Mouse (Mus musculus) embryo, embryonic 10 days (tissue): ENCODE results near the gene Myl9.

Experiments
- DNase-seq: peaks from one replicate; pipeline ENCODE4 v3.0.0-alpha.2; 2015; ENCODE audit warnings: low spot score

The Myl9 gene

DNA sequence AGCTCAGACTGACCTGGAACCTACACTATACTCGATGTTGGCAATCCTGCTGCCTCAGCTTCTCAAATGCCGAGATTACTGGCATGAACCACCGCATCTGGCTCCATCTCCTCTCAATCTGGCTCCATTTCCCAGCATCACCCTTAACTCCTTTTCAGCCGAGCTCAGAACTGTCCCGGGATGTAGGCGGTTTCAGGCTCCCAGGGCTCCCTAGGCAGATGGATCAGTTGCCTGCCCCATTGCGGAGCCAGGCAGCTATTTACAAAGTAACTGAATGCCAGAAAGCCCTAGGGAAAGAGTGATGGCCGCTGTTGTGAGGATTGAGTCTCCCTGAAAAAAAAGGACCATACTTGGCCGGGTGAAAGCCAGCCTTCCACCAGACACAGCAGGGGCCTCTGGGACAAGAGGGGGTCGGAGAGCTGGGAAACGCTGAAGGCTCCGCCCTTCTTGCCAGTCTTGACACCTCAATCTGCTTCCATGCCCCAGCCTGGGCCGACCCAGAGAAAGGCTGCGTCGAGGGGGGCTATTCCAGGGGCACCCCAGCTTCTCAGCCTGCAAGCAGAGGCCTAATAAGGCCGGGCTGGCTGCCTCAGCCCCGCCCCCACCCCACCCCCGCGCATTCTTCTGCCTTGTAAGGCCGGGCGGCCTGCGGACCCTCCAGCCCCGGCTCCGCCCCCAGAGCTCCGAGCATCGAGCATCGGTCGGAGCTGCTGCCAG, at the start of gene Myl9:
Gene Myl9, plus strand, starts transcription at position 683 of the 717 bp plus-strand sequence.
- DNase-seq, result peak; percentile 85

DNA sequence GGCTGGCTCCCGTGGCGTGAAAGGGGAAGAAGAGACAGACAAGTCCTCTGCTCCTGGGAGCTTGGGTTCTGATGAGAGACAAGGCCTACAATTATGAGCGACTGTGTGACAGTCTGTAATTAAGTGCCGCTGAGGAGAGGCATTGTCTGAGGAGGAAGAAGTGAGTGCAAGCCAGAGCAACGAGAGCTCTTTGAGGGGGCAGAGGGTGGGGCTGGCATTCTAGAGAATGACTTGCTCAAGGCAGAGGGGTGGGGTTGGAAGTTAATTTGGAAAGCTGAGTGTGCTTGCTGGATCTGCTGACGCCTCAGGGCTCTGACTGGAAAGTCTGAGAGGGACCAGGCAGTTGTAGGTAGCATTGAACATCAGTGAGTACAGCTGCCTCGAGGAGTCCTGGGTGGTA, 48.9 kb upstream of the Myl9 start:
- peak; percentile 27 for DNase-seq

DNA sequence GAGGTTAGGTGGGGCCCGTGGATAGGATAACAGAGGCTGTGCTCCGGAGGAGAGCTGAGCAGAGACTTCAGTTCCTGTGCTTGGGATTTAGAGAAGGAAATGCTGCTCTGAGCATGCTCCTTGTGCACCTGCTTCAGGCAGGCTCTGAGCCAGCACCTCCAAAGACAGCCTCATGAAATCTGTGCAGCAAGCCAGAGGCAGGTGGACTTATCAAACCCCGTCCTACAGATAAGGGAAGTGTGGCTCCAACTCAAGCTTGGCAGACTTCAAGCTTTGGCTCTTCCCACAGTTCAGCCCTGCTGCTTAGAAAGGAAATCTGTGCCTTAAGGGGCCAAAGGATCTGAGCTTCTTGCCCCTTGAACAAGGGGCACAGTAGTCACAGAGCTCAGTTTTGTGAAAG, 48.3 kb upstream of the Myl9 start:
- DNase-seq, result no peak

DNA sequence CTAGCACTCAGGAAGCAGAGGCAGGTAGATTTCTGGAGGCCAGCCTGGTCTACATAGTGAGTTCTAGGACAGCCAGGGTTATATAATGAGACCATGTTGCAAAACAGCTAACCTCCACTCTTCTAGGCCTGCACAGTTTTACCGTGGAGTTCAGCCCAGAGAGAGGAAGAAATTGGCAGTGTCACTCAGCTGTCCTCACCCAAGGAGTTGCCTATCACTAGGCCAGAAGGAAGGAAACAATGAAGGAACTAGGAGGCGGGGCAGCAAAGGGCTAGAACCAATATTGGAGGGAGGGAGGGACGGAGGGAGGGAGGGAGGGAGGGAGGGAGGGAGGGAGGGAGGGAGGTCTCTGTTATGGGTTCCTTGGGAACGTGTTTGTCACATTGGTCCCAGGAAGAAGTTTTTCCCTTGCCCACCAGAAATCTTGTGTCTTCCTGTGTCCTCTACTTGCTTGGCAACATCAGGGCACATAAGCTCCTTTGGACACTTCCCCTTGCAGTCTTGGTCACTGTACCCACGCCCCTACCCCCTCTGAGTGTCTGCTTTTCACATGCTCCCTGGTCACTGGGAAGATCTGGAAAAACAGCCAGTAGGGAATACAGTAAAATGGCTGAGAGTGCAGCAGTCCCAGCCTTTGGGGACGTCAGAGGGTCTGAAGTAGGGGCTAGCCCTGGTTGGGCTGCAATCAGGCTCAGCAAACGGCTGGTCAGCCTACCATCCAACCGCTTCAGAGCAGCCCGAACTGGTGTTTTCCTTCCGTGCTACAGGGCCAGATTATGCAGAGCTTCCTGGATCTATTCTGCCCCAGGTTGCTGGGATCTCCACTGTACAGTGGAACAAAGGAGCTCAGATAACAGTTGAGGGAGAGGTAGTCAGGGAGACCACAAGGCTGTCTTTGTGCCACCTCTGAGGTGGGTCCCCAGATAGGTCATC, 45.4 kb upstream of the Myl9 start:
- DNase-seq, result no peak

DNA sequence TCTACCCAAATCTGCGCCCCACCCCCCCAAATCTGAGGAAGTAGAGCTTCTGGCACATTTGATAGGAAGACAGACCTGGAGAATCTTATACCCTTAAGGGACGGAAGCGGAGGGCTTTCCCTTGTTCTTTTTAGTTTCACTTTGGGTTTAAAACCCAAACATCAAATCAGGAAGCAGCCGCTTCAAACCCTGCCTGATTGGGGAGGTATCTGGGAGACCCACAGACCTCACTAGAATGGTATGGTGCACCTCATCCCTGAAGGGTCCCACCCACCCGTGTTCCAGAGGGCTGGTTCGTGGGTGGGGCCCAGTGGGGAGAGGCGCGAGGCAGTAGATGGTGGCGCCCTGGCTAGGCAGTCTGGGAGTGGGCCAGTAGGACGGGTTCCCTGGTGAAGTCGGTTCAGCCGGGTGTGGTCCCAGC, 44.7 kb upstream of the Myl9 start:
- DNase-seq, result no peak

DNA sequence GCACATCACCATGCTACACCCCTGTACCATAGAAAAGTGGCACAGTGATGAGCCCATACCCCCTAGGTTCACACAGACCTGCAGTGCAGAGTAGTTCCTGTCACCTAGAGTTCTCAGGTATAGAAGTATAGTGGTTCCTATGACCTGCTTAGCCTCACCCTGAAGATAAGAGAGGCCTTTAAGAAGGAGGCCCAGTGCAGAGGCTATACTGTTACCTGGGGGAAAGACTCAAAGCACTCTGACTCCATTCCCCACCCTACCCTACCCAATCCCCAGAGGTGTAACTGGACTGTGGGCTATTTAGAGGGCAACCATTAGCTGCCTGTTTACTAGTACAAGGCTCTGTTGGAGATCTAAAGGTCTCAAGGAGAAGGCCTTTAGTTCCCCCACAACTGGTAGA, 43.6 kb upstream of the Myl9 start:
- DNase-seq, result no peak

DNA sequence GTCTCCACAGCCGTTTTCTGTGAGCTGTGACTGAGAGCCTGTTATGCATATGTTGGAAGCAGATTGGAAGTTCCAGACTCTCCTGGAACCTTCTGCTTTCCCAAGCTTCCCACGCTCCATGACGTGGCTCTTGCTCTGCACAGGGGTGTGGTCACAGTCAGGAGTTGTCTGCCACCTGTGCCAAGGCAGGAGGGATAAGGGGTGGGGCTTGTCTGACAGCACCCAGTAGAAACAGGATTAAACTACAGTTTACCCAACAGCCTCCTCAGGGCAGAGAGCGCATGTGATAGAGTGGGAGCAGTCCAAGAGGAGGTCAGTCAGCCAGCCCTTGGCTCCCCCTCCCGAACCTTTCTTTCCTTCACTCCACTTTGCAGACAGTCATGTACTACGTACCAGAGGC, 43.1 kb upstream of the Myl9 start:
- no peak for DNase-seq

DNA sequence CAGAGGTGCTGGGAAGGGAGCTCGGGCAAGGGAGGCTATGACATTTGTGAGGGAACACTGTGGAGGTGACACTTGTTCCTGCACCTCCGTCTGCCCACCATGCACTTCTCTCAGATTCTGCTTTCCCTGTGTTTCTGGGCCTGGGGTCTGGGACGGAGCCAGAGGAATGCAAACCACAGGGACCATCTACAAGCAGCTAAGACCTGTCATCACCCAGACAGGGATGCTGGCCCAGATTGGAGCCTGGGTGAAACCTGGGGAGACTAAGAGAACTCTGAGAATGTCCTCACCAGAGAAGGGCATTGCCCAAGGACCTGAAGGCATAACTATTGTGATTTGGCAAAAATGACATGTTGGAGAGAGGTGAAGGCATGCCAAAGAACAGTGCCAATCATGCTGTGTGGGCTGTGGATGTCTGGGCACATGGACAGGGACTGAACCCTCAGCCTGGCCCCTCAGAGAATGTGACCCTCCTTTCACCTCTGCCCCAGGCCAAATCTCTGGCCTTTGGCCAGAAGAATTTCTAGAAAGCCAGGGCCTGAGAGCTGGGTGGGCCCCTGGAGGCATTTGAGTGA, 39.4 kb upstream of the Myl9 start:
- no peak for DNase-seq

DNA sequence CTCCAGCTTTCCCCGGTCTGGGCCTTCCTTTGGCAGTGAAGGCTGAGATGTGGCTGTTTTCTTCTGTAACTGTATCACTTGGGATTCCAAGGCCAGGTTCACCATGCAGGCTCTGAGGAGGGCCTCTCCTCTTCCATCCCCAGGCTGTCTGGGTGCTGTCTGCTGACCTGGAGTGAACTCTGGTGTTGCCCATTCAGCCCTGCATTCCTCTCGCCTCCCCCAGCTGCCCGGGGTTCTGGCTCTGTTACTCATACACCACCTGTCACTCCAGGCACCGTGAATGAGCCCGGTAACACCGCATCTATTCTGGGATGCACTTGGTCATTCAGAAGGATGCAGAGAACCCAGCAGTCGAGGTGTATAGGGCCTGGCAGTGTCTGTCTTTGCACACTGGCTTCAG, 38.4 kb upstream of the Myl9 start:
- peak; percentile 51 for DNase-seq

DNA sequence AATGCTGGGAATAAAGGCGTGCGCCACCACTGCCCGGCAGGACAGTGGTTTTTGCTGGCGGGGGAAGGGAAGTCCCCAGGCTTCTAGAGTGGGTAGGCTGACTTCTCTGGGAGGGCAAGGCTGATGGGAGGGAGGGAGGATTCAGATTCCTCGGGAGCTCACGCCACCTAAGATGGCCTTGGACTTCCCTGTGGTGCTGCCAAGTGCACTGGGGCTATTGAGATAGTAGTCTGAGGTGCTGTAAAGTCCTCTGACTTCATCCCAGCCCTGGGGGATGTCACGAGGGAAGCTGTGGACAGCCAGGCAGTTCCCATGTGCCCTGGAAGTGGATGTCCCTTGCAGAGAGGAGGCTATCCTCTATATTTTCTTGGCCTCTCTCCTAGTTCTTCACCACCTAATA, 37.2 kb upstream of the Myl9 start:
- DNase-seq, result no peak

DNA sequence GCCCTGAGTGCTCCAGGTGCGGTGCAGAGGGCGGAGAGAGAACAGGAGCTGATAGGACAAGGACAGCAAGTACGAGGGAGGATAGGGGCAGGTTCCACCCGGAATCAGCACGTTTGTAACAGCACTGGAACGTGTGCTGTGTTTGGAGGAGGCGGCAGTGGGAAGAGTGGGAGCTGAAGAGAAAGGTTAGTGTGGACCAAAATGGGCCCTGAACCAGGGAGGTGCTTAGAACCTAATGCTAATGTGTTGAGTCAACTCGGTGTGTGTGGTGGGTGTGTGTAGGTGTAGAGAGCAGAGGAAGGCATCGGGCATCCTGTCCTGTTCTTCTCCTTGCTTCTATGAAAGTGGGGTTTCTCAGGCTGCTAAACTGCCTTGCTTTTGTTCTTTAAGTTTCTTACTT, 34.0 kb upstream of the Myl9 start:
- no peak for DNase-seq

DNA sequence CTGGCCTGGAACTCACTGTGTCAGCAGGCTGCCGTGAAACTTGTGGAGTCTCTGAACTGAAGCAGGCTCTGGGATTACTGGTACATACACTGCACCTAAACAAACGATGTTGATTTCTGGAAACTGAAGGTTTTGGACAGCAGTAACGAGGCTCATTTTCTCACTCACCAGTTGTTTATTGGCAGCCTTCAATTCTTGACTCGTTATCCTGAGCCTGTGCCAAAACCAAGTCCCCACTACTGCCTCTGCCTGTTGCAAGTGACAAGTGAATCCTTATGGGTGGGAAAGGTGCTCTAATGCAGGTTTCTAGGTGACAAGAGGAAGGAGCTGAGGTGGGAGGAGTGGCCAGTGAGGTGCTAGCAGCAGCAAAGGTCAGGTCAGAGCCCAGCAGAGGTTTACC, 33.2 kb upstream of the Myl9 start:
- no peak for DNase-seq

DNA sequence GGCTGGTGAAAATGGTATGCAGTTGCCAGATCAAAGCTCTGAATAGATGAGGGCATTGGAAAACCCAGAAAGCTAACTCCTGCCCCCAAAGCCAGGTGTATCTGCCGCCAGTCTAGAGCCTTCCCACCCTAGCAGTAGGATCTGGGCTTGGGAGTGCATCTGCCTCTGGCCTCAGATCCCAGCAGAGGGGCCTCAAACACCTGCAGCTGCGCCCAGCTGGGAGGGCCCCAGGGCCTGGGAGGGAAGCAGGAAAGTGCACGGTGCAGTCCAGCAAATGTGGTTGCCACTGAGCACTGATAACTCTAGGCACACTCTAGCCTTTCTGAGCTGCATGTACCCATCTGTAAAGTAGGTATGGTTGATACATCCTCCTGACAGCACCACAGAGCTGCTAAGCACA, 32.0 kb upstream of the Myl9 start:
- DNase-seq, result no peak

DNA sequence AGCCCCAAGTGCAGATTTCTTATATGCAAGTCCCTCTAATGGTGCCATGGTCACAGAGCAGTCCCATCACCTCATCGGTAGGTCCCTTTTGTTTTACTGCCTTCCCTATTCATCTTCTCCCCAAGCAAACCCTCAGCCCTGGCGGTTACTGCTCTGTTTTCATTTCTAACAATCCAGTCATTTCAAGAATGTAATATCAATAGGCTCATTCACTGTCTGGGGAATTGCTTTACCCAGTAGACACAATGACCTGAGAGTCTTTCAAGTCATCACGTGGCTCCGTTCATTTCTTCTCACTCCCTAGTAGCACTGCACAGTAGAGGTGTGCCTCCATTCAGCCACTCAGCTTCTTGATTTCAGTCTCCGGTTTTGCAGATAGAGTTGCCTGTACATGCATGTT, 30.8 kb upstream of the Myl9 start:
- no peak for DNase-seq

DNA sequence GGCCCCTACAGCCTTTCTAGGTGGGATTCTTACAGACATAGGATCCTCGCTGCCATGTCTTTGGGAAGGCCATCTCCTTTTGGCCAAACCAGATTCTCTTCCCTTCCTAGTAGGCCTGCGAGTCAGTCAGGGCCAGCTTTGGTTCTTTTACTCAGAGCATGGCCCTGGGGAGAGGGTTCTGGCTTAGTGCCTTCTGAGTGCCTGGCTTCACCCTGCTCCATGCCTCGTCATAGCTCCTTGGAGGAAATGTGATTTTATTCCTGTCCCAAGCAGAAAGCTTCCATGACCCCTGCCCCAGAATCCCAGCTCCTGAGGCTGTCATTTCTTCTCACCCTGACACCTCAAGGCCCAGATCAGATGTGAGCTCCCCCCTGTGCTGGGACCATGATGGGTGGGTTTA, 27.9 kb upstream of the Myl9 start:
- no peak for DNase-seq

DNA sequence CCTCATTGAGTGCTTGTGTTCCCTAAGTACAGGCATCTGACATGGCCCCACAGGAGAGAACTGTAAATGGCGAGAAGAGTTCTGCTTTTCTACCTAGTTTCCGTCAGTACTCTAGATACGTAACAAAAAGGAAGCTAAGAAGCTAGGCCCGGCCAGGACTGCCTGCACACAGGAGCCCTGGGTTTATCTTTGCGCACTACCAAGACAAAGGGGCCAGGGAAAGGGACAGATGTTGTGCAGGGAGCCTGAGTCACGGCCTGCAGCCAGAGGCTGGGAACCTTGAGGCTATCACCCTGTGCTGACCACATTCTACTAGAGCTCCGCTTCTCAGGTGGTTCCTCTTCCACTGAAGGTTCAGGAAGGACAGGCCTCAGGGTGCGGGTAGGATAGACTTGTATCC, 25.5 kb upstream of the Myl9 start:
- no peak for DNase-seq

DNA sequence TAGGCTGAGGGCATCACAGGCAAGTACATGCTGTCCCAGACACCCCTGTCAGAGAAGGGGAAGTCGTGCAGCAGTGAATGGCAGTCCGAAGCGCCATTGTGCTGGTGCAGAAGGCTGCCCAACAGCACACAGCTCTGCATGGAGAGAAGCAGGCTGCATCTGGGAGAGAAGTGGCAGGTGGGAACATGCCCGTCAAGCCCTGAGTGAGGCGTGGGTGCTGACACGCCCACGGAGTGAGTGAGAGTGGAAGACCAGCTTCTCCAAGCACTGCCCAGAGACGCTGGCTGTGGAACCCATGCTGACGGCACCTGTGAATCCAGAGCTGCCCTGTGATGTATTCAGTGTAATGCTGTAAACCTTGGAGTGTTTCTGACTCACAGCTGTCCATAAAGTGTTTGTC, 18.3 kb upstream of the Myl9 start:
- no peak for DNase-seq

DNA sequence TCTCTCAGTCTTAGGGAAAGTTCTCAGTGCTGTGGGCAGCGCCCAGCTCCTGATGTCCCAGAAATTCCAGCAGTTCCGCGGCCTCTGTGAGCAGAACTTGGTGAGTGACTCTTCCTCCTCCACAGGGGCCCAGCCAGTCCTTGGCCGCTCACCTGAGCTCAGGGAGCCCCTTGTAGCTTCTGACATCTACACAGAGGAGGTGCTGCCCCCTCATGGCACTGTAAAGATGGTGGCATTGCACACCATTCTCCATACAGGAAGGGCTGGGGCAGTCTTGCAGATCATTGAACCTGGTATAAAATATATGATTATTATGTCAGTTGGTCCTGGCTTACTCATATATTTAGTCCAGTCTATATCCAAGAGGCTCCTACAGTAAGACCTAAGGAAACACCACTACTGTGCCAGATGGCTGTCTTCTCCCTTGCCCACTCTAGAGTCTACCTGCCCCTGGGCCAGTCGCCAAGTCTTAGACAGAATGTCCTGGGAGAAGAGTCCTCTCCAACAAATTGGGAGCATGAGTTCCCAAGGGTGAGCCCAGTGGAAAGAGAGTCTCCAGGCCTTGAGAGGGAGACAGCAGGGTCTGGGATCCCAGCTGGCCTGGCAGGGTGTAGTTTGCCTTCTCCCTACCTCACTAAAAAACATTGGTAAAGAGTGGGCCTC, 14.2 kb upstream of the Myl9 start:
- DNase-seq, result no peak

DNA sequence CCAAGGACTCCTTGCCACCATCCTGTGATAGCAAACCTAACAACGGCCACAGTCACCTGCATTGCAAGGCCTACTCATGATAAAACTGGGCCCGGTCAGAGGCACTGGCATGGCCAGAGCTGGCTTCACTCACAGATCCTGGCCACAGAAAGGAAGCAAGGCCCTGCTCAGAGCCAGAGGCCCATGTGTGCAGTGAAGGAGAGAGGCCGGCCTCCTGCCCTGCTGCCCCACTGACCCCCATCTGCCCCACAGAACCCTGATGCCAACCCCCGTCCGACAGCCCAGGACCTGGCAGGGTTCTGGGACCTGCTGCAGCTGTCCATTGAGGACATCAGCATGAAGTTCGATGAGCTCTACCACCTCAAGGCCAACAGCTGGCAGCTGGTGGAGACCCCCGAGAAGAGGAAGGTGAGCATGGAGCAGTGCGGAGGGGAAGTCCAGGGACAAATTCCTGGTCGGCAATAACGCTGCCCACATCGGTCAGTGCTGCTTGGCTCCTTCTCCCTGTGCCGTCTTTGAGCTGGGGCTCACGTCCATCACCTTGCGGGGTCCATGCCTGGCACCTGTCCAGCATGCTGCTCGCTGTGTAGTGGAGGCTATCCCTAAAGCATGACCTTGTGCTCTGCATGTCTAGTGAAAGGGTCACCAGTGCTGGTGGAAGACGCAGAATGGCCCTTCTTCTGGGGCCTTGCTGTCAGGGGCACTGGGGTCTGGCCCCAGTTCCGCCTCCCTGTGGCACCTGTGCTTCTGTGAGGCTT, 13.5 kb upstream of the Myl9 start:
- DNase-seq, result no peak

DNA sequence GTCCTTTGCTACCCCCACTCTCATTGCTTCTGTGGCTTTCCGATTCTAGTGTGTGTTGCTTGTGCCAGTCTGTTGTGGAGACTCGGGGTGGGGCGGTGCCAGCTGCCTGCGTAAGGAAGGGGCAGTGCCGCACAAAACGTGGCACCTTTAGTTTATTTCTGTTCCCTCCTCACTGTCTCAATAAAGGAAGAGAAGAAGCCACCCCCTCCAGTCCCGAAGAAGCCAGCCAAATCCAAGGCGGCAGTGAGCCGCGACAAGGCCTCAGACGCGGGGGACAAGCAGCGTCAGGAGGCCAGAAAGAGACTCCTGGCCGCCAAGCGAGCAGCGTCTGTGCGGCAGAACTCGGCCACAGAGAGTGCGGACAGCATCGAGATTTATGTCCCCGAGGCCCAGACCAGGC, 12.7 kb upstream of the Myl9 start:
- no peak for DNase-seq

DNA sequence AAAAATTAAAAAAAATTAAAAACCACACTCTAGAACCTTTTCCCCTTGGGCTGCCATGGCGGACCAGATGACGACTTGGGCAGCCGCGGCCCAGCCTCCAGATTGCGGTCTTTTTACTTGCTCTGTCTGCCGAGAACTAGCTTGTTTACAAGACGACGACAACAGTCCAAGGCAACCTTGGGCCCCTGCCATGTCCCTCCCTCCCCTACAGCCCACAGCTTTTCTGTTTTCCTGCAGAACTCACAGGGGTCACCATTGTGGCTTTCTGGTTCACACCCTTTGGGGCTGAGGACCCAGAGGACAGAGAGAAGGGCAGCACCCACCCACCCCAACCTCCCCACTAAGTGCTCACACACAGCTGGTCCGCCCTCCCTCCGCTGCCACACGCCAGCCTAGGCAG, 12.1 kb upstream of the Myl9 start:
- no peak for DNase-seq

DNA sequence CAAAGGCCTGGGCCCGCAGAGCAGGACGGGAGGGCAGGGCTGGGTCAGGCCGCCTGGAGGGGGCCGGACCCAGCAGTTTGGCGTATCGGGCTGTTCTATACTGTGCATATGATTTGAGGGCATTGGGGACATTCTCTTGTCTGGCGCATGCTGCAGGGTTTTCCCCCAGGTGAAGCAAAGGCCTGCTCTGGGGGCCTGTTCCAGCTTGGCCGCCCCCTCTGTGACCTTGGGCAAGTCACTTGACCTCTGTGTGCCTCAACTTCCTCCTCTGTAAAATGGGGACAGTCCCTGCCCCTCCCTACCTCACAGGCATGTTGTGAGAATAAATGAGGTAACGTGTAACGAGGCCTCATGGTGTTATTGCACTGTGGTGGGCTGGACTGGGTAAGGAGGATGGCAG, 11.2 kb upstream of the Myl9 start:
- no peak for DNase-seq
